Mouse (Mus musculus): ENCODE data around the gene Cdh18.
"Not testable (repeated sequence)": the region's sequence is repeated elsewhere in the genome, so short reads cannot be mapped to it uniquely, and the experiment has no call there.

Cdh18 gene

GRCm38 (mm10) chr15:23174623-23175022 is 625.8 kb downstream of the Cdh18 start:
- no peak for DNase-seq (ENCODE audit: low spot score)

- DNase-seq (ENCODE audit: low spot score), result no peak
These were observed 663.2 kb downstream of the Cdh18 start for GRCm38 (mm10) chr15:23212068-23212467.

- no peak for DNase-seq (ENCODE audit: low spot score)
These were observed 681.8 kb downstream of the Cdh18 start for GRCm38 (mm10) chr15:23230616-23231015.

GRCm38 (mm10) chr15:23257751-23258440 is 709.1 kb downstream of the Cdh18 start:
- no peak for DNase-seq (ENCODE audit: low spot score)

GRCm38 (mm10) chr15:23278421-23278820 is 729.6 kb downstream of the Cdh18 start:
- DNase-seq (ENCODE audit: low spot score), result no peak

GRCm38 (mm10) chr15:23305018-23305417 is 756.2 kb downstream of the Cdh18 start:
- no peak for DNase-seq (ENCODE audit: low spot score)

GRCm38 (mm10) chr15:23316766-23317165 is 767.9 kb downstream of the Cdh18 start:
- DNase-seq (ENCODE audit: low spot score), result no peak

- DNase-seq (ENCODE audit: low spot score), result no peak
These were observed 768.6 kb downstream of the Cdh18 start for GRCm38 (mm10) chr15:23317409-23317808.

GRCm38 (mm10) chr15:23340338-23340737 is 791.5 kb downstream of the Cdh18 start:
- not testable (repeated sequence) for DNase-seq (ENCODE audit: low spot score)

- no peak for DNase-seq (ENCODE audit: low spot score)
These were observed 802.3 kb downstream of the Cdh18 start for GRCm38 (mm10) chr15:23351078-23351477.

GRCm38 (mm10) chr15:23366325-23366724 is 817.5 kb downstream of the Cdh18 start:
- DNase-seq (ENCODE audit: low spot score), result no peak

GRCm38 (mm10) chr15:23367712-23368111 is 818.9 kb downstream of the Cdh18 start:
- no peak for DNase-seq (ENCODE audit: low spot score)

- no peak for DNase-seq (ENCODE audit: low spot score)
These were observed 829.4 kb downstream of the Cdh18 start for GRCm38 (mm10) chr15:23378016-23378750.

- no peak for DNase-seq (ENCODE audit: low spot score)
These were observed 837.0 kb downstream of the Cdh18 start for GRCm38 (mm10) chr15:23385816-23386215.

- no peak for DNase-seq (ENCODE audit: low spot score)
These were observed 847.8 kb downstream of the Cdh18 start for GRCm38 (mm10) chr15:23396646-23397045.

GRCm38 (mm10) chr15:23403792-23404191 is 855.0 kb downstream of the Cdh18 start:
- no peak for DNase-seq (ENCODE audit: low spot score)

GRCm38 (mm10) chr15:23408256-23408655 is 859.4 kb downstream of the Cdh18 start:
- DNase-seq (ENCODE audit: low spot score), result no peak

- no peak for DNase-seq (ENCODE audit: low spot score)
These were observed 867.7 kb downstream of the Cdh18 start for GRCm38 (mm10) chr15:23416450-23417080.

- no peak for DNase-seq (ENCODE audit: low spot score)
These were observed 869.3 kb downstream of the Cdh18 start for GRCm38 (mm10) chr15:23418158-23418557.

GRCm38 (mm10) chr15:23420010-23420409 is 871.2 kb downstream of the Cdh18 start:
- DNase-seq (ENCODE audit: low spot score), result no peak

GRCm38 (mm10) chr15:23430021-23430420 is 881.2 kb downstream of the Cdh18 start:
- no peak for DNase-seq (ENCODE audit: low spot score)

GRCm38 (mm10) chr15:23448542-23448941 is 899.7 kb downstream of the Cdh18 start:
- no peak for DNase-seq (ENCODE audit: low spot score)

- peak; percentile 1 for DNase-seq (ENCODE audit: low spot score)
These were observed 903.3 kb downstream of the Cdh18 start for GRCm38 (mm10) chr15:23452098-23452625.
